Mouse (Mus musculus) small intestine, adult 10 weeks (tissue): ENCODE results near the gene Nup160. TPM values are rescaled to one million over a fixed set of nuclear protein-coding genes. Genes with fewer than 3 reads are reported as not detected.

Experiments used
- polyA plus RNA-seq: library from polyadenylated mRNA; stranded (reverse); fragments of 350-450 nt; fragmentation: Illumina TruSeq; extraction: RNeasy Lipid Tissue Mini Kit (QIAGEN cat#74804); gene quantifications from one replicate; pipeline ENCODE4 v1.2.3, GENCODE M21; 2014; ENCODE audit warnings: low replicate concordance

The Nup160 gene
- 16.1 TPM for polyA plus RNA-seq

DNA sequence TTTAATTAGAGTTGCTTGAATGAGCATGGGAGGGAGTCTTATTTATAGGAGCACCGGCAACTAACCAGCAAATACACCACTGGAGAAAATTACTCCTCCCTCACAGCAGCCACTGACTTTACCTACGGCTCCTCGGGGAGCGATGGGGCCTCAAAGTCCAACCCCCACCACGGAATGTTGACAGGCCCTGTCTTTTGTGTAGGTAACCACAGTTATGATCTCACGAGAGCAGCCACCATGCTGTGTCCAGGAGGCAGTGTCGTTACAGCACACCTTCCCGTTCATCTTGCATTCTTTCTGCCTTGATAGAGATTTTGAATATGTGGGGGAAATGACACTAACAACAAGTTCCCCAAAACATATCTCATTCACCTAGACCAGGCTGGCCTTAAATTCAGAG lies at the start of gene Nup160:
Gene Nup160 (plus strand): TSS at position 209 of the 400 bp plus-strand sequence.

DNA sequence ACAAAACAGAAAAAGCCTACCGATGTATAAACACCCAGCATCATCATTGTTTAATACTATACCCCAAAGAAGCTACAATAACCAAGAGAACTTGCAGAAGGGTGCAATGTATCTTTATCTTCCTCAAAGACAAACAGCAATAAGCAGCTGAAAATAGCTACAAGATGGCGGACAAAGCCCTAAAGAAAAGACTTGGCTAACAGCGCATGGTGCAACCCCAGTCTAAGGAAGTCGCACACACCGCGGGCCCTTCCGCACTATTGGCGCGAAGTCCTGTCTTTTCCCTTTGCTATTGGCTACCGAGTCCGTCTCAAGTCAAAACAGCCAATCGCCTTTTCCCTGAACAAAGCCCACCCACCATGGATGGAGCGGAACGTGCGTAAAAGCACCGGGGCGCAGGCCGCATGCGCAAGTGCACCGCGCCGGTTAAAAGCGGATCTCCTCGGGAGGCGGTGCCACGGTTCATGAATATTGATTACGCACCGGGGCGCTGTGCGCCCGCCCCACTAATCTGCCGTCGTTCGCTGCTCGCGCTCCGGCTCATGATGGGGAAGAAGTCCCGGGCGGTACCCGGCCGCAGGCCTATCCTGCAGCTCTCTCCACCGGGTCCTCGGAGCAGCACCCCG lies 68.2 kb downstream of the Nup160 start, which contains the start of gene Fnbp4:
Gene Fnbp4 (plus strand): TSS at position 318 of the 626 bp plus-strand sequence.

DNA sequence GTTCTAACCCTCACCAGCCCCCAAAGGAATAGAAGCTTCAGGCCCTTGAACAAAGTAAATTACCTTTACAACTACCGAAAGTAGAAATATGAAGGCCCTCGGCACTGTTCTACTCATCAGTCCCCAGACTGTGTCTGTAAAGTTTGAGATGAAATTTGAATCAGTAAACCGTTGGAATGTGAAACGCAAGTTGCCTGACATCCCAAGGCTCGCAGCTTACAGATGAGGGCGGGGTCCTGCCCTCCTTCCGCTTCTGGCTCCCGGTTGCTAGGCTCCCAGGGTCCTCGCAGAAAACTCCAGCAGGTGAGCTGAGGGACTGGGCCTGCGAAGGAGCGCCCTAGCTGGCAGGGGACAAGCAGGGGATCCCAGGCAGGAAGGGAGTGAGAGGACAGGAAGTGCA lies 105.4 kb downstream of the Nup160 start, which contains the start of gene Agbl2:
Gene Agbl2 (plus strand): TSS at position 270 of the 400 bp plus-strand sequence.

Other genes with a start within 250 kb of the Nup160 start
- 14.0 TPM for gene Ptprj, start 96.6 kb upstream of the Nup160 start, polyA plus RNA-seq
- 103 TPM for gene Fnbp4, start 68.2 kb downstream of the Nup160 start, polyA plus RNA-seq
- gene Agbl2, start 105.5 kb downstream of the Nup160 start, polyA plus RNA-seq, result 0.26 TPM
- gene Mtch2, start 169.9 kb downstream of the Nup160 start, polyA plus RNA-seq, result 2,180 TPM
- not detected for gene C1qtnf4, start 208.6 kb downstream of the Nup160 start, polyA plus RNA-seq
- 5.5 TPM for gene Kbtbd4, start 227.5 kb downstream of the Nup160 start, polyA plus RNA-seq
- 126 TPM for gene Ndufs3, start 227.6 kb downstream of the Nup160 start, polyA plus RNA-seq